Mouse (Mus musculus) E14TG2a.4 (cell line): ENCODE data around the gene Dgki.

Source experiments
- H3K27me3 ChIP-seq: 2 replicates; pipeline ENCODE4 v1.6.1; 2014; ENCODE audit warnings: low read length, control low read depth; ENCODE audit not compliant: insufficient read depth
- H3K36me3 ChIP-seq: 2 replicates; pipeline ENCODE4 v1.6.1; 2014; ENCODE audit warnings: low read length, control low read depth; ENCODE audit not compliant: insufficient read depth
- H3K4me1 ChIP-seq: replicated peaks from 2 replicates; pipeline ENCODE4 v1.6.1; 2014; ENCODE audit warnings: low read depth, low read length, control low read depth
- H3K4me3 ChIP-seq: replicated peaks from 2 replicates; pipeline ENCODE4 v1.5.1; 2014; ENCODE audit warnings: mild to moderate bottlenecking, low read length
- H3K9me3 ChIP-seq: 2 replicates; pipeline ENCODE4 v1.6.1; 2014; ENCODE audit warnings: low read length, control low read depth
- CTCF ChIP-seq: conservative IDR thresholded peaks from 2 replicates; pipeline ENCODE4 v1.5.1; 2014; ENCODE audit warnings: low read length
- NANOG ChIP-seq: IDR thresholded peaks from 2 replicates; pipeline ENCODE4 v1.6.1; 2014; ENCODE audit warnings: borderline replicate concordance, low read length, mixed read lengths
- POU5F1 ChIP-seq: IDR thresholded peaks from 2 replicates; pipeline ENCODE4 v1.6.1; 2014; ENCODE audit warnings: low read length, borderline replicate concordance

Dgki gene

GRCm38 (mm10) chr6:36903159-36903794 is 396.7 kb downstream of the Dgki start:
- H3K4me3 ChIP-seq = no peak overlapping the region
- H3K36me3 ChIP-seq = no peaks in the 10 kb centered on the region
- TF ChIP-seq CTCF (no peak), NANOG (no peak), POU5F1 (no peak)

GRCm38 (mm10) chr6:36899872-36900271 is 400.1 kb downstream of the Dgki start:
- Histone ChIP-seq H3K9me3 (no peaks in the 10 kb centered on the region), H3K4me1 (no peaks in the 10 kb centered on the region), H3K27me3 (no peaks in the 10 kb centered on the region), H3K36me3 (no peaks in the 10 kb centered on the region), H3K4me3 (no peak overlapping the region)
- TF ChIP-seq CTCF (no peak), NANOG (no peak)

More at GRCm38 (mm10) chr6:36903159-36903794, 396.7 kb downstream of the Dgki start:
- no peaks in the 10 kb centered on the region for H3K9me3 ChIP-seq
- no peaks in the 10 kb centered on the region for H3K27me3 ChIP-seq
- no peaks in the 10 kb centered on the region for H3K4me1 ChIP-seq

- no peaks in the 10 kb centered on the region for H3K36me3 ChIP-seq
- H3K27me3 ChIP-seq = no peaks in the 10 kb centered on the region
- H3K4me1 ChIP-seq = no peaks in the 10 kb centered on the region
- no peak overlapping the region for H3K4me3 ChIP-seq
- TF ChIP-seq POU5F1 (no peak), NANOG (no peak), CTCF (no peak)
- no peaks in the 10 kb centered on the region for H3K9me3 ChIP-seq
These were observed 401.6 kb downstream of the Dgki start for GRCm38 (mm10) chr6:36898412-36898811.

GRCm38 (mm10) chr6:36897616-36898149 is 402.3 kb downstream of the Dgki start:
- H3K9me3 ChIP-seq = no peaks in the 10 kb centered on the region
- no peaks in the 10 kb centered on the region for H3K27me3 ChIP-seq

GRCm38 (mm10) chr6:36896656-36897055 is 403.3 kb downstream of the Dgki start:
- no peaks in the 10 kb centered on the region for H3K9me3 ChIP-seq
- no peak overlapping the region for H3K4me3 ChIP-seq
- no peaks in the 10 kb centered on the region for H3K27me3 ChIP-seq
- H3K36me3 ChIP-seq = no peaks in the 10 kb centered on the region
- no peaks in the 10 kb centered on the region for H3K4me1 ChIP-seq
- TF ChIP-seq NANOG (no peak), CTCF (no peak), POU5F1 (no peak)

More at GRCm38 (mm10) chr6:36897616-36898149, 402.3 kb downstream of the Dgki start:
- TF ChIP-seq POU5F1 (no peak), CTCF (no peak), NANOG (no peak)
- Histone ChIP-seq H3K36me3 (no peaks in the 10 kb centered on the region), H3K4me1 (no peaks in the 10 kb centered on the region), H3K4me3 (no peak overlapping the region)

GRCm38 (mm10) chr6:36891820-36892219 is 408.2 kb downstream of the Dgki start:
- TF ChIP-seq POU5F1 (no peak), CTCF (no peak), NANOG (no peak)
- no peaks in the 10 kb centered on the region for H3K9me3 ChIP-seq
- H3K36me3 ChIP-seq = no peaks in the 10 kb centered on the region
- no peaks in the 10 kb centered on the region for H3K27me3 ChIP-seq
- H3K4me1 ChIP-seq = no peaks in the 10 kb centered on the region
- no peak overlapping the region for H3K4me3 ChIP-seq

- Histone ChIP-seq H3K4me1 (no peaks in the 10 kb centered on the region), H3K4me3 (no peak overlapping the region), H3K27me3 (no peaks in the 10 kb centered on the region), H3K36me3 (no peaks in the 10 kb centered on the region), H3K9me3 (no peaks in the 10 kb centered on the region)
- no peak for TF ChIP-seq POU5F1
- no peak for TF ChIP-seq CTCF
- TF ChIP-seq NANOG = no peak
These were observed 409.2 kb downstream of the Dgki start for GRCm38 (mm10) chr6:36890776-36891175.

GRCm38 (mm10) chr6:36890296-36890695 is 409.7 kb downstream of the Dgki start:
- H3K4me3 ChIP-seq = no peak overlapping the region
- no peaks in the 10 kb centered on the region for H3K9me3 ChIP-seq
- TF ChIP-seq NANOG (no peak), POU5F1 (no peak)

GRCm38 (mm10) chr6:36881309-36881708 is 418.7 kb downstream of the Dgki start:
- Histone ChIP-seq H3K9me3 (no peaks in the 10 kb centered on the region; the same call in 1 of the 2 replicates), H3K4me3 (no peak overlapping the region), H3K4me1 (no peaks in the 10 kb centered on the region), H3K36me3 (no peaks in the 10 kb centered on the region), H3K27me3 (no peaks in the 10 kb centered on the region)
- TF ChIP-seq POU5F1 = no peak
- no peak for TF ChIP-seq NANOG
- TF ChIP-seq CTCF = no peak

More at GRCm38 (mm10) chr6:36890296-36890695, 409.7 kb downstream of the Dgki start:
- H3K27me3 ChIP-seq = no peaks in the 10 kb centered on the region
- no peaks in the 10 kb centered on the region for H3K4me1 ChIP-seq
- H3K36me3 ChIP-seq = no peaks in the 10 kb centered on the region
